Mouse (Mus musculus) thymus, adult 2 months (tissue): ENCODE results near the gene Lamb3. TPM values are rescaled to one million over a fixed set of nuclear protein-coding genes. Genes with fewer than 3 reads are reported as not detected.

ENCODE experiments used
- DNase-seq: peaks from one replicate; pipeline ENCODE4 v3.0.0; 2021
- H3K27ac ChIP-seq: fragments of 200-500 bp; 2 replicates; pipeline ENCODE4 v1.5.1; 2012; ENCODE audit warnings: low read length, control low read depth; ENCODE audit not compliant: control insufficient read depth, insufficient read depth
- H3K27me3 ChIP-seq: fragments of 200-500 bp; 2 replicates; pipeline ENCODE4 v1.6.1; 2012; ENCODE audit warnings: mild to moderate bottlenecking, low read length, moderate library complexity, mixed read lengths; ENCODE audit not compliant: control insufficient read depth, insufficient read depth
- H3K36me3 ChIP-seq: fragments of 200-500 bp; 2 replicates; pipeline ENCODE4 v1.6.1; 2012; ENCODE audit warnings: mild to moderate bottlenecking, low read length, moderate library complexity; ENCODE audit not compliant: control insufficient read depth, insufficient read depth
- H3K4me1 ChIP-seq: fragments of 200-500 bp; replicated peaks from 2 replicates; pipeline ENCODE4 v1.6.1; 2012; ENCODE audit warnings: low read length; ENCODE audit not compliant: control insufficient read depth, insufficient read depth
- H3K4me3 ChIP-seq: fragments of 200-500 bp; 2 replicates; pipeline ENCODE4 v1.5.1; 2012; ENCODE audit warnings: mild to moderate bottlenecking, low read length, control low read depth, moderate library complexity; ENCODE audit not compliant: control insufficient read depth, insufficient read depth
- CTCF ChIP-seq: fragments of 200-500 bp; IDR thresholded peaks from 2 replicates; pipeline ENCODE4 v1.5.1; 2012; ENCODE audit warnings: mild to moderate bottlenecking, control low read depth, low read length, moderate library complexity, borderline replicate concordance; ENCODE audit not compliant: control insufficient read depth, poor library complexity, insufficient read depth; ENCODE audit errors: extremely low read depth
- POLR2A ChIP-seq: fragments of 200-500 bp; IDR thresholded peaks from 2 replicates; pipeline ENCODE4 v1.6.1; 2012; ENCODE audit warnings: mild to moderate bottlenecking, low read length, control low read depth, moderate library complexity; ENCODE audit not compliant: control insufficient read depth, poor library complexity, insufficient read depth; ENCODE audit errors: extremely low read depth
- WGBS: fragments of 180-500 bp; shearing (Covaris S2); methylation state at CpG from one replicate; pipeline ENCODE4 v1.1.7; 2018; 5-methylcytosine and 5-hydroxymethylcytosine counted together
- polyA plus RNA-seq: library from polyadenylated mRNA; depleted of rRNA; stranded (reverse); fragments of >200 nt; gene quantifications from 2 replicates; pipeline ENCODE4 v1.2.3, GENCODE M21; 2012

The Lamb3 gene
- polyA plus RNA-seq, 1 experiment: 27.8 TPM

DNA sequence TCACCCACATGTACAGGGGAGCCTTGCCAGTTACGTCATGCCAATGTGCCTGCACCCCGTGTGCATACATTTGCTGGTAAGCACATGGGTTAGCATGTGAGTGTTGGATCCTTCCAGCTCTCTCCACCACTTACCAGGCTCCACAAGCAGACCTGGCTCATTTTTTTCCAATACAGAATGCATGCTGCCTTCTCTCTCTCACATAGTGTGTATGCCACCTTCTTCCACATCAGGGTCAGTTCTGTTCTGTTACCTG, 143.0 kb downstream of the Lamb3 start:
- no peak for DNase-seq
- Histone ChIP-seq H3K4me1 (peaks cover 53% of the 10 kb centered on the region), H3K27ac (peak overlapping the region; percentile 63), H3K36me3 (no peaks in the 10 kb centered on the region), H3K4me3 (no peak overlapping the region), H3K27me3 (no peaks in the 10 kb centered on the region)
- TF ChIP-seq POLR2A: no peak
- TF ChIP-seq CTCF: no peak
- WGBS: 95% methylated on average over 2 of the region's 2 CpGs

DNA sequence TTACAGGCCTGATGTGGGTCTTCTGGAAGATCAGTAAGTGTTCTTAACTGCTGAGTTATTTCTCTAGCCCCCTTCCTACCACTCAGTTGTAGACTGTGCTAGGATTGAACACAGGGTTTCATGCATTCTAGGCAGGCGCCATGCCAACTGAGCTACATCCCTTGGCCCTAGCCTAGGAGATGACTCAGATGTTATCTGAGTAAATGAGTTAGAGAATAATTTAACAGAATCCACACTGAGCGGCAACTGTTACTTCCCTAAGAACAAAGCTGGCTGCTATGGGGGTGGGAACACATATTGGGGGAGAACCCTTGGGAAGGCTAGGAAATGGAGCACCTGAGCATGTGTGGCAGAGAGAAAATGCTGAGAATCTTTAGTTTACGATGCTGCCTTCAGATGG, 144.1 kb downstream of the Lamb3 start:
- Histone ChIP-seq H3K27ac (no peak overlapping the region), H3K27me3 (no peaks in the 10 kb centered on the region), H3K36me3 (no peaks in the 10 kb centered on the region), H3K4me3 (no peak overlapping the region), H3K4me1 (peaks cover 48% of the 10 kb centered on the region)
- no peak for DNase-seq
- 88% methylated on average over 3 of the region's 3 CpGs for WGBS
- TF ChIP-seq POLR2A (no peak), CTCF (no peak)

DNA sequence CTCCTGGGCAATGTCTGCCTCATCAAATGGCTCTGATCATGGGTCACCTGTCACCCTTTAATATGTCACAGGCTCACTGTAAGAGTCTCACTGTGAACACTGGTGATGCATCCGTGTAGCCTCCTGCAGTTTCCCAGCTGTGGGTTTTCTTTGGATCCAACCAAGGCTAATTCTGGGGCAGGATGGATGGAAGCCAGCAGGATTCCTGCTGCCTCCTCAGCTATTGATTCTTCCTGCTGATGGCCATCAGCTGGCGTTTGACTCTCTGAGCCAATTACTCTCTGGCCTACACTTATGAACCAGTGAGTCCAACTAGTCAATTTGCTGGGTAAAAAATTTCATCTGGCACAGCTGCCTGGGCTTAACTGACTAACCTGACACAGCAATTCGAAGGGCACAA, 151.7 kb downstream of the Lamb3 start:
- no peaks in the 10 kb centered on the region for H3K27me3 ChIP-seq
- WGBS: 88% methylated on average over 3 of the region's 3 CpGs
- H3K36me3 ChIP-seq: no peaks in the 10 kb centered on the region
- H3K4me1 ChIP-seq: peaks cover 2% of the 10 kb centered on the region; the same call in 1 of the 2 replicates
- no peak overlapping the region for H3K27ac ChIP-seq
- DNase-seq: no peak
- no peak overlapping the region for H3K4me3 ChIP-seq
- TF ChIP-seq POLR2A (no peak), CTCF (no peak)

DNA sequence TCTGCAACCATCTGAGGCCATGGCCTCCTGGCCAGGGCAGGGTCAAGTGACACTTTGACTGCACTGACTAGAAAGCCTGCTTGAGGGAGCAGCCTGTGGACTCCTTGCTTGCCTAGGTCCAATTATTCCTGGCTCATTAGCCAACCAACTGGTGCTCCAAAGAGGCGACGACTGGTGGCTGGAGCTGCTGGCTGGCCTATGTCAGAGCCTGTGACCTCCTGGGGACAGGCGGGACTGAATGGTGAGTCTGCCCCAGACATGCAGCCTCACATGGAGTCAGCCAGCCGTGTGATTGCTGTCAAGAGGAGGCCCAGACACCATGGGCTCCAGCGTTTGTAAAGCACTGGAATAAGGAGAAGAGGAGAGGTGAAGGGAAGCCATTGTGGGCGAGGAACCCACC, 153.7 kb downstream of the Lamb3 start:
- 93% methylated on average over 6 of the region's 6 CpGs for WGBS
- DNase-seq: no peak
- Histone ChIP-seq H3K27ac (no peak overlapping the region), H3K36me3 (no peaks in the 10 kb centered on the region), H3K4me3 (no peak overlapping the region), H3K4me1 (peaks cover 5% of the 10 kb centered on the region; the same call in 1 of the 2 replicates), H3K27me3 (no peaks in the 10 kb centered on the region)
- TF ChIP-seq CTCF: no peak
- TF ChIP-seq POLR2A: no peak

DNA sequence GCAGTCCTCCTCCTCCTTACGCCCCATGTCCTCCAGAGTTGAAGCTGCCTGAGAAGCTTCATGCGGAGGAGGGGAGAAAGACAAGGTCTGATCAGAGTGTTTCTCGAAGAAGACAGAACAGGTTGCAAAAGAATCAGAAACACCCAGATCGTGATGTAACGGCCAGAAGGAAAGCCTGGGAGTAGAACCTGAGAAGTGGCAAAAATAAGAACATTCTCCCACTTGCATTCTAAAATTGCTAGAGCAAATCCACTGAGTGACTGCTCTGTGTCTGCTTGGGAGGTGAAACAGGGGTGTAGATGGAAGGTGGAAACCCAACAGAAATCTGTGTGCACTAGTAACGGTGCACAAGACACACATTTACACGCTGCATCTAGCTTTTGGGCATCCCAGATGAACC, 154.6 kb downstream of the Lamb3 start:
- no peak for TF ChIP-seq CTCF
- no peak for TF ChIP-seq POLR2A
- peaks cover 5% of the 10 kb centered on the region; the same call in 1 of the 2 replicates for H3K4me1 ChIP-seq
- no peaks in the 10 kb centered on the region for H3K27me3 ChIP-seq
- WGBS: 97% methylated on average over 7 of the region's 7 CpGs
- no peaks in the 10 kb centered on the region for H3K36me3 ChIP-seq
- DNase-seq: no peak
- H3K27ac ChIP-seq: no peak overlapping the region
- H3K4me3 ChIP-seq: no peak overlapping the region

DNA sequence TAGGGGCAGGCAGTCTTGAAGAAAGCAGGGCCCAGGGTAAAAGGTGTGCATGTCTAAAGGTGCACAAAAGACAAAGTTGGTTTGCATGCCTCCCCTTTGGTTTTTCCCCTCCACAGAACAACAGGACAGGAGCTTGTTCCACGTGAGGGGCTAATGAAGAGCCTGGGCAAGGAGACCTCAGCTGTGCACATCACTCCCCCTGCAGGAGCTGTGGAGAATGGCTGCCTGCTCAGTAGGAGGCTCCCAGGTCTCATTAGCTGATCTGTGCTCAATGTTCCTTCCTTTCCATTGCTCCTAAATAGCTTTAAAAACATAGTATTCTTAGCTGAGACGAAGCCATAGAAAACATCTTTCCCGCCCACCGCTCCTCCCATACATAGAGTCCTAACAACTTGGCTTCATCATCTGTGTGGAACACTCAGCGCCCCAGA, 156.3 kb downstream of the Lamb3 start:
- H3K4me3 ChIP-seq: no peak overlapping the region
- TF ChIP-seq POLR2A (no peak), CTCF (peak; percentile 78; the same call in 1 of the 2 replicates)
- H3K4me1 ChIP-seq: peaks cover 5% of the 10 kb centered on the region; the same call in 1 of the 2 replicates
- peak; percentile 79 for DNase-seq
- WGBS: 73% methylated on average over 5 of the region's 5 CpGs
- no peak overlapping the region for H3K27ac ChIP-seq
- no peaks in the 10 kb centered on the region for H3K36me3 ChIP-seq
- no peaks in the 10 kb centered on the region for H3K27me3 ChIP-seq

DNA sequence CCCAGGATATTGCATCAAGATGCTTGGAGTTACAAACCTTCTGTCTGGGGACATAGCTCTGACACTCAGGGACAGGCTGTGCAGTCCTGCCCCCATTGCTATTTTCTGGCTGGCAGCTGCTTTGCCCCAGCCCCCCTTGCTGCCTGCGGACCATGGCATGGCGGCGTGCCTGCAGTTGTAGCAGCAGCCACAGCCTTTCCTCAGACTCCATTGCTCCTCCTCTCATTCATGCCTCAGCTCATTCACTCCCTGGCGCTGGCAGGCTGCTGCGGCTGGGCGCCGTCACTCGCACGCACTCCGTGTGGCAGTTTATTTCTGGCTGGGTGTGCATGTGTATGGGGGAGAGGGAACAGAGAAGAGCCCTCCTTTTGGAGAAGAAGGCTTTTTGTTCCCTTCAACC, 160.6 kb downstream of the Lamb3 start:
- Histone ChIP-seq H3K27me3 (no peaks in the 10 kb centered on the region), H3K36me3 (no peaks in the 10 kb centered on the region), H3K27ac (no peak overlapping the region), H3K4me1 (peaks cover 17% of the 10 kb centered on the region), H3K4me3 (no peak overlapping the region)
- DNase-seq: no peak
- no peak for TF ChIP-seq POLR2A
- TF ChIP-seq CTCF: no peak
- WGBS: 52% methylated on average over 10 of the region's 10 CpGs
